Mouse (Mus musculus) CD4-positive, CD25-positive, alpha-beta regulatory T cell (primary cell): ENCODE measurements around the gene Ampd2. TPM values are rescaled to one million over a fixed set of nuclear protein-coding genes. Genes with fewer than 3 reads are reported as not detected.

Experiments
- polyA plus RNA-seq: library from polyadenylated mRNA; unstranded; fragments of 100-300 nt; shearing (Covaris generic); gene quantifications from one replicate; pipeline ENCODE4 v1.2.1, GENCODE M21; 2017

Ampd2 gene
- polyA plus RNA-seq: 47.3 TPM

GRCm38 (mm10) chr3:108086470-108086979 is at the start of gene Ampd2:
Gene Ampd2 (minus strand): TSS chr3:108086651.

GRCm38 (mm10) chr3:108092536-108093115 is 6.2 kb upstream of the Ampd2 start, which contains the start of gene Gnat2:
Gene Gnat2 (plus strand): TSS chr3:108092789.

GRCm38 (mm10) chr3:108044394-108045140 is 41.9 kb downstream of the Ampd2 start, which contains the start of gene Gstm4:
Gene Gstm4 (minus strand): TSS chr3:108044894.

Other genes starting within 250 kb of the Ampd2 start
- not detected for gene Eps8l3, start 209.4 kb downstream of the Ampd2 start, polyA plus RNA-seq
- gene Gstm5, start 190.8 kb downstream of the Ampd2 start, polyA plus RNA-seq: not detected
- gene Gstm7, start 154.8 kb downstream of the Ampd2 start, polyA plus RNA-seq: 0.93 TPM
- gene Gstm6, start 142.9 kb downstream of the Ampd2 start, polyA plus RNA-seq: not detected
- gene Gstm3, start 117.4 kb downstream of the Ampd2 start, polyA plus RNA-seq: not detected
- not detected for gene Gstm2, start 100.2 kb downstream of the Ampd2 start, polyA plus RNA-seq
- 3.0 TPM for gene Gstm1, start 68.7 kb downstream of the Ampd2 start, polyA plus RNA-seq
- 9.9 TPM for gene Gstm4, start 41.8 kb downstream of the Ampd2 start, polyA plus RNA-seq
- not detected for gene Gnat2, start 6.1 kb upstream of the Ampd2 start, polyA plus RNA-seq
- gene Gnai3, start 59.5 kb upstream of the Ampd2 start, polyA plus RNA-seq: 182 TPM
- not detected for gene Gpr61, start 68.2 kb upstream of the Ampd2 start, polyA plus RNA-seq
- gene Amigo1, start 99.7 kb upstream of the Ampd2 start, polyA plus RNA-seq: 1.1 TPM
- 22.7 TPM for gene Cyb561d1, start 114.6 kb upstream of the Ampd2 start, polyA plus RNA-seq
- 15.7 TPM for gene Atxn7l2, start 124.3 kb upstream of the Ampd2 start, polyA plus RNA-seq
- not detected for gene Sypl2, start 140.0 kb upstream of the Ampd2 start, polyA plus RNA-seq
- gene Psma5, start 170.3 kb upstream of the Ampd2 start, polyA plus RNA-seq: 124 TPM
- 0.14 TPM for gene Sort1, start 197.4 kb upstream of the Ampd2 start, polyA plus RNA-seq